Mouse (Mus musculus) limb, embryonic 12.5 days (tissue): ENCODE data around the gene Ffar2. TPM values are rescaled to one million over a fixed set of nuclear protein-coding genes. Genes with fewer than 3 reads are reported as not detected.
"Not testable (repeated sequence)": the region's sequence is repeated elsewhere in the genome, so short reads cannot be mapped to it uniquely, and the experiment has no call there.

Source experiments
- ATAC-seq: fragments of 200-750 bp; cut with Nextera tagmentation; 2 replicates; pipeline ENCODE4 v1.8.0; 2017; ENCODE audit warnings: low read depth, moderate TSS enrichment; ENCODE audit not compliant: insufficient number of reproducible peaks, insufficient read depth, low FRiP score, low TSS enrichment
- H3K27ac ChIP-seq: fragments of 300-500 bp; sonication (generic); 2 replicates; pipeline ENCODE4 v1.5.1; 2016; ENCODE audit warnings: mild to moderate bottlenecking, moderate library complexity
- H3K27me3 ChIP-seq: fragments of 300-500 bp; sonication (generic); 2 replicates; pipeline ENCODE4 v1.6.1; 2016; ENCODE audit warnings: mild to moderate bottlenecking, moderate library complexity
- H3K36me3 ChIP-seq: fragments of 300-500 bp; sonication (generic); 2 replicates; pipeline ENCODE4 v1.6.1; 2016; ENCODE audit warnings: mild to moderate bottlenecking, moderate library complexity
- H3K4me1 ChIP-seq: fragments of 300-500 bp; sonication (generic); replicated peaks from 2 replicates; pipeline ENCODE4 v1.6.1; 2016
- H3K4me2 ChIP-seq: fragments of 300-500 bp; sonication (generic); 2 replicates; pipeline ENCODE4 v1.6.1; 2016; ENCODE audit warnings: mild to moderate bottlenecking, moderate library complexity
- H3K4me3 ChIP-seq: fragments of 300-500 bp; sonication (generic); replicated peaks from 2 replicates; pipeline ENCODE4 v1.5.1; 2016; ENCODE audit warnings: mild to moderate bottlenecking
- H3K9ac ChIP-seq: fragments of 300-500 bp; sonication (generic); replicated peaks from 2 replicates; pipeline ENCODE4 v1.6.1; 2016; ENCODE audit warnings: mild to moderate bottlenecking, moderate library complexity
- H3K9me3 ChIP-seq: fragments of 300-500 bp; sonication (generic); 2 replicates; pipeline ENCODE4 v1.6.1; 2016; ENCODE audit warnings: mild to moderate bottlenecking, moderate library complexity
- WGBS: fragments of 180-500 bp; shearing (Covaris S2); methylation state at CpG from one replicate; pipeline ENCODE4 v1.1.7; 2016; 5-methylcytosine and 5-hydroxymethylcytosine counted together
- polyA plus RNA-seq: library from polyadenylated mRNA; unstranded; fragments of >200 nt; fragmentation: Nextera tagmentation; extraction: Ambion mirVana; gene quantifications from 2 replicates; pipeline ENCODE4 v1.2.1, GENCODE M21; 2016

Gene Ffar2
- polyA plus RNA-seq, 1 experiment from 2014 or later = not detected

DNA sequence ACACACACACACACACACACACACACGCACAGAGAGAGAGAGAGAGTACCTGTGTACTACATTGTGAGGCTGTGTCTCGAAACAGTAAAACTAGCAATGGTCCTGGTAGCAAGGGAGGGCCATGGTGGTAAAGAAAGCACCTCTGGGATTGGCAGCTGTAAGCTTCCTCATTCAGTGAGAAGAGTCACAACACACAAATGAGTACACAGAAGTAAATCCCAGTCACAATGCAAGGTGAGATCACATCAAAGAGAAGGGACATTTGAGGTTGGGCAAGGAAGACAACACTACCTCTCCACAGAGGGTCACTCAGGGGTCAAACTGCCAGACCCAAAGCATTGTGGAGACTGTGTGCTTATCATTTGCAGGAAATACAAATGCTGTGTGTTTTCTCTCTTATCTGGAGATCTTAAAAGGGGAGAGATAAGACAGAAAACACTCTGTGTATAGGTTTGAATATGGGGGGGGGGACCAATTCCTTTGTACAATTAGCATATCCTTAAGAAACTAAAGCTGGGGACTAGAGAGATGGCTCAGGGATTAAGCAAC lies 23.0 kb upstream of the Ffar2 start:
- no peaks in the 10 kb centered on the region for H3K9me3 ChIP-seq
- H3K9ac ChIP-seq = no peak overlapping the region
- H3K27ac ChIP-seq = no peak overlapping the region
- H3K4me2 ChIP-seq = no peak overlapping the region
- H3K27me3 ChIP-seq = no peaks in the 10 kb centered on the region
- no peak overlapping the region for H3K4me3 ChIP-seq
- no peak for ATAC-seq
- H3K4me1 ChIP-seq = peaks cover 17% of the 10 kb centered on the region
- no peaks in the 10 kb centered on the region for H3K36me3 ChIP-seq
- 51% methylated on average over 2 of the region's 2 CpGs for WGBS

DNA sequence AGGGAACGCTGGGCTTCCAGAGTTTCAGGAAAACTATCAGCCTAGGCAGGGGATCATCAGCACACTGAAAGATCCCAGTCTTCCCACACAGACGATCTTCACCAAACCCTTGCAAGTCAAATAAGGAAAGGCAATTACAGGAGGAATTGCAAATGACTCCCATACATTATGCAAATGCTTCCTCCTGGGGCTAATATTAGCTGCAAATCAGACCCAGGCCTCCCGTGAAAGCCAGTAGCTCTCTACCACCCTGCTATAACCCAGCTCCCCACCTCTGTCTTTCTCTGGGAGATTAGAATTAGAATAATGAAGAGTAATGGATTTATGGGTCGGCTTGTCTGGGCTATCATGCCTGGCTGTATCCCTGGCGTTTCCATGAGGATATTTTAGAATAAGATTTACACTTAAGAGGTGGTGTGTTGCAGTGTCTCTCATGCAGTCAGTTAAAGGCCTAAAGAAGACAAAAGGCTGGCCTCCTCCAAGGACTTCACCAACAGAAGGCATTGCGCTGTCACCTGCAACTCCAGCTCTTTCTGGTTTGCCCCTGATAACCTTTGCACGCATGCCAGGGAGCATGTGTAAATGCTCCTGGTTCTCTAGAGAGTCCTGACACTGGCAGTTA lies 21.2 kb upstream of the Ffar2 start:
- 24% methylated on average over 7 of the region's 7 CpGs for WGBS
- Histone ChIP-seq H3K4me1 (peaks cover 17% of the 10 kb centered on the region), H3K36me3 (no peaks in the 10 kb centered on the region), H3K4me2 (no peak overlapping the region), H3K4me3 (no peak overlapping the region), H3K27me3 (no peaks in the 10 kb centered on the region), H3K27ac (no peak overlapping the region), H3K9ac (no peak overlapping the region), H3K9me3 (no peaks in the 10 kb centered on the region)
- ATAC-seq = no peak

DNA sequence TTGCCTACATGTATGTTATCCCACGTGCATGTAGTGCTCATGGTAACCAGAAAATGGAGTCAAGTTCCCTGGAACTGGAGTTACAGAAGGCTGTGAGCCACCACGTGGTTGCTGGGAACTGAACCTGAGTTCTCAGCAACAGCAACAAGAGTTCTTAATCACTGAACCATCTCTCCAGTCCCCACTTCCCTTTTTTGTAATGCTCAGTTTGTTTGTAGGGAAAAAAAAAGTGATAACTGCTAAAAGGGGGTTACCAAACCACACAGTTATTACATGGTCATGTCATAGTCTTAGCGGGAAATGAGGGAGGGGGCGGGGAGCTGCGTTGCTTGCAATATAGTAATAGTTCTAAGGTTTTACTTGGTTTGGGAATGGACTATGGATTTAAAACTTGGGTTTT lies 18.5 kb upstream of the Ffar2 start:
- no peaks in the 10 kb centered on the region for H3K27me3 ChIP-seq
- no peak overlapping the region for H3K4me2 ChIP-seq
- H3K36me3 ChIP-seq = no peaks in the 10 kb centered on the region
- no peaks in the 10 kb centered on the region for H3K9me3 ChIP-seq
- H3K4me3 ChIP-seq = no peak overlapping the region
- peaks cover 17% of the 10 kb centered on the region for H3K4me1 ChIP-seq
- no peak overlapping the region for H3K27ac ChIP-seq
- ATAC-seq = no peak
- H3K9ac ChIP-seq = no peak overlapping the region
- WGBS = 83% methylated on average over 5 of the region's 5 CpGs

DNA sequence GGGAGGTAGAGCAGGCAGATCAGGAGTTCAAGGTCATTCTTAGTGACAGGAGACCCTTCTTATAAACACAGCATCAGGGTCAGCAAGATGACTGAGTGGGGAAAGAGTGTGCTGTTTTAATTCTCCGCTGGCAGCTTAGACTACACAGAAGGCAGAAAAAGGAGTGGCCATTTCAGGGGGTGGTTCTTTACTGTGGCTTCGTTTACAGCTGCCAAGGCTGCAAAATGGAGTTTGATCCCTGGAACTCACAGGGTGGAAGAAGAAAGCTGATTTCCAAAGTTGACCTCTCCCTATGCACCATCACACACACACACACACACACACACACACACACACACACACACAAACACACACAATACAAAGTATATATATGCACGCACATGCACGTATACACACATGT lies 17.8 kb upstream of the Ffar2 start:
- Histone ChIP-seq H3K4me3 (no peak overlapping the region), H3K27ac (no peak overlapping the region), H3K27me3 (no peaks in the 10 kb centered on the region), H3K4me1 (peaks cover 17% of the 10 kb centered on the region), H3K9ac (no peak overlapping the region), H3K36me3 (no peaks in the 10 kb centered on the region), H3K4me2 (no peak overlapping the region), H3K9me3 (no peaks in the 10 kb centered on the region)
- no peak for ATAC-seq
- WGBS = 75% methylated on average over 4 of the region's 4 CpGs

DNA sequence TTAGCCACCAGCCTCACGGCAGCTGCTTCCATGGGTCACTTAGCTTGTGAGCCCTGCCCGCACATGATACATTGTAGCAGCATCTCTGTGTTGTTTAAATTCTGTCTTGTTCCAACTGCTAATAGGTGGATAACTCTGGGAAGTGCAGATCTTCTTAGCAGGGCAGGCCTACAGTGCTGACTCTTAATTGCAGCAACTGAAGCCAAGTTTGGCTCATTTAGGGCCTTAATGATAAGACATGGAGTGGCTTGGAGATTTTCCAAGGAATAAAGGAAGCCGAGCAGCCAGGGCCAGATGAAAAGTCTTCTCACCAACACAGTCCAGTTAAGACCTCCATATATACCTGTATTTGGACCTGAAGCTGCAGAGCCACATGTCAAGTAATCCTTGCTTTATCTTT lies 16.7 kb upstream of the Ffar2 start:
- H3K36me3 ChIP-seq = no peaks in the 10 kb centered on the region
- H3K4me3 ChIP-seq = no peak overlapping the region
- no peak overlapping the region for H3K9ac ChIP-seq
- 90% methylated on average over 3 of the region's 3 CpGs for WGBS
- peaks cover 17% of the 10 kb centered on the region for H3K4me1 ChIP-seq
- H3K4me2 ChIP-seq = no peak overlapping the region
- H3K9me3 ChIP-seq = no peaks in the 10 kb centered on the region
- ATAC-seq = no peak
- no peak overlapping the region for H3K27ac ChIP-seq
- no peaks in the 10 kb centered on the region for H3K27me3 ChIP-seq

DNA sequence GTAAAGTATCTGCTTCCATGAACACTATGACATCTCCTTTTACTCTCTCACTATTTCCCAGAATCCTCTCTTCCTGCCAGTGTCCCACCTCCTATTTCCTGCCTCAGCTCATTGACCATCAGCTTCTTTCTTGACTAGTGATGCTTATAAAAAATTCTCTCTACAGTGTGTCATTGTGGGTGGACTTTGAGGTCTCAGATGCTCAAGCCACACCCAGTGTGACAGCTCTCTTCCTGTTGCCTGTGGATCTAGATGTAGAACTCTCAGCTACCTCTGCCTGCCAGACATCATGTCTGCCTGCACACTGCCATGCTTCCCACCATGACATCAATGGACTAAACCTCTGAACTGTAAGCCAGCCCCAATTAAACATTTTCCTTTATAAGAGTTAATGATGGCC lies 13.7 kb upstream of the Ffar2 start:
- Histone ChIP-seq H3K27me3 (no peaks in the 10 kb centered on the region), H3K4me3 (no peak overlapping the region), H3K9ac (no peak overlapping the region), H3K36me3 (no peaks in the 10 kb centered on the region), H3K27ac (no peak overlapping the region), H3K4me2 (no peak overlapping the region), H3K4me1 (no peaks in the 10 kb centered on the region; the same call in 1 of the 2 replicates), H3K9me3 (no peaks in the 10 kb centered on the region)
- no peak for ATAC-seq

DNA sequence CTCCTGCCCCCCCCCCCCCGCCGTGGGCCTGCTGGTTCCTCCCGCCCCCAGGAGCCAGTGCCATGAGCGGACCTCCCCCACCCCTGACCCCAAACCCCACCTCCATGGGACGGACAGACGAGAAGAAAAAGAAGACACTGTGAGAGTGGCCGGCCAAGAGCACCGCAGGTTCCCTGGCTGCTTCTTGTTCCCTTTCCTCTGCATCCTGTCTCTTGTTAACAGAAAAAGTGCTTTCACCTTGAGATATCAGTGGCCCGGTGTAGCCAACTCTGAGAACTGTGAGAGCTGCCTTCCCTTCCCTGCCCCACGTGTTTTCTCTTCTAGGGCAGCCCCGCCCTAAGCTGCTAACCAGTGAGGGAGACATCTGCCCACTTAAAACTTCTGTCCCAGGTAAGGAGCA lies 9.1 kb upstream of the Ffar2 start:
- not testable (repeated sequence) for H3K27me3 ChIP-seq, H3K27ac ChIP-seq, H3K36me3 ChIP-seq, H3K9ac ChIP-seq, ATAC-seq, H3K4me2 ChIP-seq, H3K9me3 ChIP-seq, H3K4me1 ChIP-seq, H3K4me3 ChIP-seq
- 51% methylated on average over 9 of the region's 11 CpGs for whole genome bisulfite sequencing

DNA sequence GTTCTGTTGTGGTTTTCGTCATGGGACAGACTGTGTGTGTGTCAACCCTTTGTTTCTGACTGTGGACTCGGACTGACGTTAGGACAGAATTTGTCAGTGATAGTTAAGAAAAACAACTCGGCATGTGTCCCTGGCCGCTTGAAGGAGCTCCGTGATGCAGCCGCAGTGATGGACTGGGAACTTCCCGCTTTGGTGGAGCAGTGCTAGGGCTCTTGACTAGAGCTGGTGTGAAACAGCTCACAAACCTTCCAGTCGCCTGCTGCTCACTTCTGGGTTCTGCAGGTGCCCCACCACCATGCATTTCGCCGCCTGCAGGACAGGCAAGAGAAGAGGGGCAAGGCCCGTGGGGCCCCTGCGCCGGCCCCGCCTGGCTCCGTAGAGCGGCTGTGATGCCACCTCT lies 8.7 kb upstream of the Ffar2 start:
- no peak overlapping the region for H3K9ac ChIP-seq
- H3K36me3 ChIP-seq = no peaks in the 10 kb centered on the region
- no peaks in the 10 kb centered on the region for H3K9me3 ChIP-seq
- H3K4me1 ChIP-seq = no peaks in the 10 kb centered on the region
- no peak overlapping the region for H3K4me3 ChIP-seq
- H3K27ac ChIP-seq = no peak overlapping the region
- no peak overlapping the region for H3K4me2 ChIP-seq
- ATAC-seq = no peak
- WGBS = 75% methylated on average over 17 of the region's 17 CpGs
- no peaks in the 10 kb centered on the region for H3K27me3 ChIP-seq

DNA sequence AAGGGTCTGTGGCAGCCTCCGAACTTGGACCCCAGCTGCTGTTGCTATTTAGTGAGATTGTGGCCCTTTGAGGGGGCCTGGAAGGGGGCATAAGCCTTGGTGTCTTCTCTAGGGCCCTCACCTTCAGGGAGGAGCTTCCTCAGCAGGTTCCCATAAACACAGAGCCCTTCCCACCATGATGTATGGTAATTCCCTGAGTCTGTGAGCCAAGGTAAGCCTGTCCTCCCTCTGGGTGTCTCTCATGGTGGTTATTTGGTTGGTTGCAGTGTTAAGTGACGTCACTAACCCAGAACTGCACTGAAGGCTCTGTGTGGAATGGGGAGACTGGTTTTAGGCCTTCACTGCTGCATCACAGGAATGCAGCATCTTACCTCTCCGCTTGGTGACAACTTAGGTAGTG lies 5.9 kb upstream of the Ffar2 start:
- no peak for ATAC-seq
- Histone ChIP-seq H3K4me1 (no peaks in the 10 kb centered on the region), H3K9ac (no peak overlapping the region), H3K4me3 (no peak overlapping the region), H3K27ac (no peak overlapping the region), H3K36me3 (no peaks in the 10 kb centered on the region), H3K9me3 (no peaks in the 10 kb centered on the region), H3K4me2 (no peak overlapping the region), H3K27me3 (no peaks in the 10 kb centered on the region)
- WGBS = 66% methylated on average over 3 of the region's 3 CpGs

DNA sequence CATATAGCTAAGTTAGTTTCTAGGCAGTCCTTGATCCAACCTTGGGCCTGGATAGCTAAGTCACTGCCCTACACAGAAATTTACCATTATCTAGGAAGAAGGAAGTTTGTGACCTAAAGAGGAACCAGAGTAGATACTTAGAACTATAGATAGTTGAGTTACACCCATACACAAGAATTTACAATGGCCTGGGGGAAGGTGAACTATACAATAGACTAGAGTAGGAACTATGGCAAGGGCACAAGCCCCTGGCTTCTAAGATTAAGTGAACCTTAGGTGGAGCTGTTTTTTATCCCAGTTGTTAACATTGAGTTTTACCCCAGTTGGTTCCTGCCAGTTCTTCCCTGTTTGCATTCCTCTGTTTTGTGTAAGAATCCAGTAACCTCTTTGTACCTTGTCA lies 5.3 kb upstream of the Ffar2 start:
- H3K27ac ChIP-seq, H3K27me3 ChIP-seq, H3K4me1 ChIP-seq, H3K4me2 ChIP-seq, H3K9me3 ChIP-seq, H3K4me3 ChIP-seq, H3K36me3 ChIP-seq, H3K9ac ChIP-seq, ATAC-seq: not testable (repeated sequence)

DNA sequence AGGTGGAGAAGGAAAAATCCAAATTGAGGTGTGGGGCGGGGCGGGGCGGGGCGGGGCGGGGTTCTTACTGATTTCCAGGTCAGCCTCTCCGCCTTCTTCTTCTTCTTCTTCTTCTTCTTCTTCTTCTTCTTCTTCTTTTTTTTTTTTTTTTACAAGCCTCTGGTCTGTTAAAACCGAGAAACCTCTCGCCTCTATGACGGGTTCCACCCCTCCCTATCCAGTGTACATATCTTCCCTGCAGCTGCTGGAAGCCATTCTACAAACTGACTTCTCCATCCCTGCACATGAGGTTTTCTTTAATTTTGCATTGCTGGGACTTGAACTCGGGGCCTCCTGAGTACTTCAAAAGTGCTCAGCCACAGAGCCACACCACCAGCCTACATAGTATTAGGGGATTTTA lies 3.1 kb upstream of the Ffar2 start:
- Histone ChIP-seq H3K4me3 (no peak overlapping the region), H3K4me1 (no peaks in the 10 kb centered on the region), H3K9ac (no peak overlapping the region), H3K27ac (no peak overlapping the region), H3K36me3 (no peaks in the 10 kb centered on the region), H3K4me2 (no peak overlapping the region), H3K9me3 (no peaks in the 10 kb centered on the region), H3K27me3 (no peaks in the 10 kb centered on the region)
- no peak for ATAC-seq
- whole genome bisulfite sequencing = 81% methylated on average over 10 of the region's 10 CpGs

DNA sequence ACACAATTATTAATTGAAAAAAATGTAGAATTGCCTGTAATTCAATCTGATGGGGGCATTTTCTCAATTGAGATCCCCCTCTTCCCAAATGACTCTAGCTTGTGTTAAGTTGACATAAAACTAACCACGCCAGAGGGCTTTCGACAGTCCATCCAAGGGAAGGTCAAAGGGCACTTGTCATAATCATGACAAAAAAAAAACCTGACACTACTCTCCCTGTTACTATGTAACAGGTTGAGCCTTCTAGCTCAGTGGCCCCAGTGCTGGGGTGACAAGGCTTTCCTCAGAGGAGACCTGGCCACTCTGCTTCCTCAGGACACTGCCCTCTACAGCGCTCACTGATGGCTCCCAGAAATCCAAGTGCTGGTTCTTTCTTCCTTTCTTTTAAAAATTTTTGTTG lies 731 bp upstream of the Ffar2 start:
- H3K9me3 ChIP-seq = no peaks in the 10 kb centered on the region
- no peaks in the 10 kb centered on the region for H3K27me3 ChIP-seq
- H3K4me3 ChIP-seq = no peak overlapping the region
- no peak overlapping the region for H3K4me2 ChIP-seq
- 93% methylated on average over 3 of the region's 3 CpGs for WGBS
- H3K27ac ChIP-seq = no peak overlapping the region
- H3K36me3 ChIP-seq = no peaks in the 10 kb centered on the region
- H3K4me1 ChIP-seq = no peaks in the 10 kb centered on the region
- no peak overlapping the region for H3K9ac ChIP-seq
- no peak for ATAC-seq
